Mouse (Mus musculus) cerebellum, adult 11-12 months (tissue): ENCODE data around the gene Olfr803.

ENCODE experiments used
- DNase-seq: peaks from one replicate; pipeline ENCODE4 v3.0.0; 2022

Olfr803 gene

GRCm38 (mm10) chr10:129694186-129694585 lies at the start of gene Olfr803:
Gene Olfr803, minus strand, starts transcription at chr10:129694286.
- DNase-seq: no peak

DNA sequence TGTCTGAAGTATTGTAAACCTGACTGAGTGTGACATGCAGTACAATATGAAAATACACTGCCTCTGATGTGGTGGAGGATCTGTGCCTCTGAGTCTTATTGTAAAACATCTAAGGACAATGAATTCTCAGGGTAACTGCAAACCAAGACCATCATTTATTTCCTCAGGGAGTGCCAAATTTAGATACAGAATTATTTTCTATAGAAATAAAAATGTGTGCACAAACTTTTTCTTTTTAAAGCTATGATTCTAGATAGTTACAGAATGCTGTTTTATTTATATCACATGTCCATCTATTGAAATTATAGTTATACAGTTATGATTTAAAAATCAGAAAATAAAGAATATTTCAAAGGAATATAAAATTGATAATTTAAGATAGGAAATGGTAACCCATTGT lies 47.7 kb upstream of the Olfr803 start, which contains the start of gene Olfr806:
Olfr806 (minus strand) TSS at position 101 of the 400 bp plus-strand sequence.
- DNase-seq: no peak

- DNase-seq: no peak
Measured at GRCm38 (mm10) chr10:129729275-129729674, 35.2 kb upstream of the Olfr803 start, which contains the start of gene Olfr805. Gene Olfr805, minus strand, starts transcription at chr10:129729375.

DNA sequence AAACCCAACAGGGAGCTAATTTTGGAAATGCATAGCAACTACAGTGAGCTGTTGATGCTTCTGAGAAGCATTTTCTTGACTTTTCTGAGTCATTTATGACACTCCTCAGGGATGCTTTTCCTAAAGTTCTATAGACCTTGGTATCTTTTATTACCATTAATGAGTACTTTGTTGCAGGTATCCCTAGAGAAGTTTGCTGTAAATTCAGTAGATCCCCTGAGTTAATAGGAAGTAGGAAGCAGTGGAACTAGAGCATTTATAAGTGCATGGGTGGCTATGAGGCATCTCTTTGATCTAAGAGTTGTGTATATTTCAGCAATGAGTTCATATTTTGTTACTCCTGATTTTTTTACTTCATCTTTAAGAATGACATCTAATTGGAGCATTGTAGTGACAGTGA lies 8.8 kb upstream of the Olfr803 start, which contains the start of gene Olfr804:
Olfr804 (plus strand) TSS at position 301 of the 400 bp plus-strand sequence.
- DNase-seq: no peak

GRCm38 (mm10) chr10:129688069-129688468 lies 6.0 kb downstream of the Olfr803 start, which contains the start of gene Olfr802:
Gene Olfr802, minus strand, starts transcription at chr10:129688169.
- DNase-seq: no peak

GRCm38 (mm10) chr10:129673765-129674164 lies 20.3 kb downstream of the Olfr803 start, which contains the start of gene Olfr801:
Gene Olfr801, minus strand, starts transcription at chr10:129673865.
- no peak for DNase-seq

- no peak for DNase-seq
Measured at GRCm38 (mm10) chr10:129657394-129657793, 36.7 kb downstream of the Olfr803 start, which contains the start of gene Olfr800. Gene Olfr800, plus strand, starts transcription at chr10:129657694.

- DNase-seq: no peak
Measured at GRCm38 (mm10) chr10:129651763-129652162, 42.3 kb downstream of the Olfr803 start.
